Mouse (Mus musculus): Measurements from ENCODE around the gene Hoxc11. TPM values are rescaled to one million over a fixed set of nuclear protein-coding genes. Genes with fewer than 3 reads are reported as not detected.
A peak's percentile ranks its signal among the peaks of the same experiment; 100 is the strongest.

Gene Hoxc11
- total and polyA plus RNA-seq, 3 experiments = not detected

DNA sequence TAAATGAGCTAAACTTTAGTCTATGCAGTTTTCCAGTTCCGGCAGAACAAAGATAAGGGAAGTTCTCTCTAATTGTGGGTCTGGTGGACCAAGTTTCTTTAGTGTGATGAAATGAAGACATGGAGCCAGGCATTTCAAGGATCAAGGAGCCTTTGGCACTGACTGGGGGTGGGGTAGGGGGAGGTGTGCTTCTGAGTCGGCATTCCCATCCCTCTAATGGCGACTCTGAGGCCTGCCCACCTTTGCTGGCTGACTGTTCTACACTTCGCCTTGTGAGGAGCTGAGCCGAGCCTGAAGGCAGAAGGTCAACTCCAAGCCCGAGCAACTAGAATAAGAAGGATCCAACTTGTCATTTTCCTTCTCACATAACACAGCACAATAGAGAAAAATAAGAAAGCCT is 7.5 kb downstream of the Hoxc11 start:
- DNase-seq (ENCODE audit: low read depth, low spot score) = no peak
- TF ChIP-seq POLR2A (IDR thresholded peaks at IDR 0.05; ENCODE audit: control insufficient read depth in 1 of 2, insufficient read depth in 1 of 2, low read depth in 1 of 2, low read length in 2 of 2, poor library complexity in 1 of 2) (no peak), USF2 (IDR thresholded peaks at IDR 0.05; ENCODE audit: borderline replicate concordance in 1 of 2, insufficient read depth in 1 of 2, low read depth in 1 of 2, low read length in 2 of 2) (no peak), CHD2 (IDR thresholded peaks at IDR 0.05; ENCODE audit: low read length) (no peak), POLR2AphosphoS2 (IDR thresholded peaks at IDR 0.05; ENCODE audit: low read length) (no peak), GATA1 (IDR thresholded peaks at IDR 0.05; ENCODE audit: low read depth, low read length) (no peak), TBP (IDR thresholded peaks at IDR 0.05; ENCODE audit: low read depth, low read length) (no peak), MAX (IDR thresholded peaks at IDR 0.05; ENCODE audit: low read length) (no peak), ELF1 (IDR thresholded peaks at IDR 0.05; ENCODE audit: low read depth, low read length) (no peak), ZC3H11A (IDR thresholded peaks at IDR 0.05; ENCODE audit: low read depth, low read length) (0 out of 2 replicates have a peak, but pooled peaks have one; percentile 3), UBTF (IDR thresholded peaks at IDR 0.05; ENCODE audit: borderline replicate concordance, insufficient read depth, low read depth, low read length) (no peak), SMC3 (IDR thresholded peaks at IDR 0.05; ENCODE audit: low read depth, low read length) (peak; percentile 3; the same call in 1 of the 2 replicates), KAT2A (conservative IDR thresholded peaks at IDR 0.05; ENCODE audit: low read depth, low read length) (no peak), E2F4 (IDR thresholded peaks at IDR 0.05; ENCODE audit: borderline replicate concordance, low read depth, low read length) (no peak), TCF12 (IDR thresholded peaks at IDR 0.05; ENCODE audit: low read depth, low read length) (0 out of 2 replicates have a peak, but pooled peaks have one; percentile 6), RAD21 (IDR thresholded peaks at IDR 0.05; ENCODE audit: low read depth, low read length) (no peak)
- H3K4me1 ChIP-seq (ENCODE audit: control insufficient read depth in 1 of 2, insufficient read depth in 2 of 2, low read length in 2 of 2) = 0 out of 4 replicates have a peak, but pooled peaks cover 0 to 4% of the 10 kb centered on the region in 2 experiments

DNA sequence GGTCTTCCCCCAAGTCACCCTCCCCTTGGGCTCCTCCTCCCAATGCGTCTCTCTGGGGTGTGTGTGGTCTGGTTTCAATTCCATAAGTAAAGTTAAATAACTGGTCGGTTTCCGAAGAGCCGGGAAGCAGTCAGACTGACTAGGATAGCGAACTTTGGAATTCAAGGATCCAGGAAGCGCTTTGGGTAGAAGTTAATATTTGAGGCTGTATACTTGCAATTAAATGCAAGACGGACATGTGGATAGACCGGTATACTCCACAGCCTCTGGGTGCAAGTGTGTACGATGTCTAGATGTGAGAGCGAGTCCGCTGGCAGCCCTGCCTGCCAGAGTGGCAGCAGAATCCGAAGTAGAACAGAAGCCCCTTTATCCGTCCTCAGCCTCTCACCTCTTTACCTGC is 8.3 kb downstream of the Hoxc11 start:
- H3K79me2 ChIP-seq (ENCODE audit: control insufficient read depth, insufficient read depth, low read length, poor library complexity) = peaks cover 9% of the 10 kb centered on the region

More for the DNA sequence above, 7.5 kb downstream of the Hoxc11 start:
- Histone ChIP-seq H3K9ac (ENCODE audit: control insufficient read depth, low read depth, low read length, poor library complexity, severe bottlenecking) (no peak overlapping the region), H3K9me3 (replicated peaks; ENCODE audit: insufficient read depth, low read length) (no peaks in the 10 kb centered on the region), H3K4me3 (ENCODE audit: control insufficient read depth in 1 of 2, insufficient read depth in 1 of 2, low read depth in 2 of 2, low read length in 2 of 2) (no peak overlapping the region; a peak in 1 of 4 replicates), H3K79me2 (ENCODE audit: control insufficient read depth, insufficient read depth, low read length, poor library complexity) (peaks cover under 1% of the 10 kb centered on the region), H3K27me3 (ENCODE audit: control insufficient read depth in 1 of 2, insufficient read depth in 2 of 2, low read length in 2 of 2) (peaks cover 29 to 52% of the 10 kb centered on the region in 2 experiments), H3K27ac (ENCODE audit: control insufficient read depth, low read depth, low read length) (no peak overlapping the region), H3K36me3 (ENCODE audit: control insufficient read depth in 1 of 2, insufficient read depth in 2 of 2, low read length in 2 of 2) (no peaks in the 10 kb centered on the region; a peak in 2 of 4 replicates)

More for the DNA sequence above, 8.3 kb downstream of the Hoxc11 start:
- Histone ChIP-seq H3K27ac (ENCODE audit: control insufficient read depth, low read depth, low read length) (no peak overlapping the region), H3K9ac (ENCODE audit: control insufficient read depth, low read depth, low read length, poor library complexity, severe bottlenecking) (no peak overlapping the region), H3K4me3 (ENCODE audit: control insufficient read depth in 1 of 2, insufficient read depth in 1 of 2, low read depth in 2 of 2, low read length in 2 of 2) (no peak overlapping the region), H3K4me1 (ENCODE audit: control insufficient read depth in 1 of 2, insufficient read depth in 2 of 2, low read length in 2 of 2) (0 out of 4 replicates have a peak, but pooled peaks cover 0 to 4% of the 10 kb centered on the region in 2 experiments), H3K36me3 (ENCODE audit: control insufficient read depth in 1 of 2, insufficient read depth in 2 of 2, low read length in 2 of 2) (no peaks in the 10 kb centered on the region; a peak in 2 of 4 replicates), H3K27me3 (ENCODE audit: control insufficient read depth in 1 of 2, insufficient read depth in 2 of 2, low read length in 2 of 2) (peaks cover 29 to 51% of the 10 kb centered on the region in 2 experiments), H3K9me3 (replicated peaks; ENCODE audit: insufficient read depth, low read length) (no peaks in the 10 kb centered on the region)
- no peak for DNase-seq (ENCODE audit: low read depth, low spot score)
- TF ChIP-seq SIN3A (IDR thresholded peaks at IDR 0.05; ENCODE audit: low read length) (no peak), MYB (IDR thresholded peaks at IDR 0.05; ENCODE audit: low read depth, low read length) (no peak), EP300 (IDR thresholded peaks at IDR 0.05; ENCODE audit: low read depth in 1 of 2, low read length in 2 of 2) (no peak), TAL1 (IDR thresholded peaks at IDR 0.05; ENCODE audit: low read length) (no peak), GATA1 (IDR thresholded peaks at IDR 0.05; ENCODE audit: low read depth, low read length) (no peak), KAT2A (conservative IDR thresholded peaks at IDR 0.05; ENCODE audit: low read depth, low read length) (no peak), ETS1 (IDR thresholded peaks at IDR 0.05; ENCODE audit: low read depth, low read length) (no peak), HCFC1 (IDR thresholded peaks at IDR 0.05; ENCODE audit: low read depth, low read length) (no peak), MAZ (IDR thresholded peaks at IDR 0.05; ENCODE audit: low read depth, low read length) (no peak), RCOR1 (IDR thresholded peaks at IDR 0.05; ENCODE audit: low read depth, low read length) (no peak), CHD1 (IDR thresholded peaks at IDR 0.05; ENCODE audit: low read depth, low read length) (no peak), POLR2AphosphoS5 (IDR thresholded peaks at IDR 0.05; ENCODE audit: borderline replicate concordance, low read depth, low read length) (no peak)
